Mouse (Mus musculus): ENCODE data around the gene Phlda1.
A peak's percentile ranks its signal among the peaks of the same experiment; 100 is the strongest.

The Phlda1 gene

DNA sequence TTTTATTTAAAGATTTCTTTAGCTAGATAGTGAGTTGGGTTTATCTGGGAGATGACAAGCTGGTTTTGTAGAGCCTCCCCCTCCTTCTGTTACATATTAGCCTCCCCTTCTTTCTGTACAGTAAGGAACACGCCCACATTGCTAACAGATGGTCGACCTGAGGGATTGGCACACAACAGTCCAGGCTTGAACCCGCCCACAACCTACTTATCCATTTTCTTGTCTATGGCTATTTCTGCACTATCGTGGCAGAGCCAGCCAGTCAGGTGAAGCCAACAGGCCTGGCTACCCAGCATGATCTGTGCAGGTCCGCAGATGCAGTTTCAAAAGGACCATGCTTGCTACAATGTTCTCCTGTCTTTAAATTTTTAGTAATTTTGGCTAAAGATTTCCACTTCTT is 21.0 kb downstream of the Phlda1 start:
- no peak for DNase-seq (ENCODE audit: low read depth, low spot score)

DNA sequence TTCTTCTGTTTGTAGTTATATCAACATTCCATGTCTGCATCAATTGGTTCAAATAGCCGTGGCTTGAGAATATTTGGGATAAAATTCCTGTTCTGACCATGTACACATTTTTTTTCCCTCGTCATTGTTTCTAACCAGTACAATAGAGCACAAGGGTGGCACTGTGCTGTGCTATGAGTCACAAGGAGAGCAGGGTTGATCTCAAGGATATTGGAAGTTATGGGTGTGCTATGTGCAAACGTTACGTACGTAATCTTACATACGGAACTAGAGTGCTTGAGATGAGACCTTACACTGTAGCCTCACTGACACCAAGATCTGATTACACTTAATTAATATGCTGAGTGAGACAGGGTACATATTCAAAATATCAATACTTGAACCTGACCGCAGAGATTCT is 21.5 kb downstream of the Phlda1 start:
- no peak for DNase-seq (ENCODE audit: low read depth, low spot score)

DNA sequence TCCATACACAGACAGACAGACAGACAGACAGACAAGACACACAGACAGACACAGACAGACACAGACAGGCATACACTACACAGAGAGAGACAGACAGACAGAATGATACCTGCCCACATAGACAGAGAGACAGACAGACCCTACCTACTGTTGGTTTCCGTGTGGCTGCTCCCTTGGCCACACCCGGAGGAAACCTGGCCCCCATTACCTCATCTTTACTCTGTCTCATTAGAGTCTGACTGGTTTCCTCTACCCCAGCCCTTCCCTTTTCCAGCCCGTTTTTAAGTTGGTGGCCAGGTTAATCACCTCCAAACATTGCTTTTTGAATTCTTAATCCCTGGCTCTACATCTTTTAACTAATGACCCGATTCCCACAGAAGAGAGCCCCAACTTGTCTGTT is 22.2 kb downstream of the Phlda1 start:
- no peak for DNase-seq (ENCODE audit: low read depth, low spot score)

DNA sequence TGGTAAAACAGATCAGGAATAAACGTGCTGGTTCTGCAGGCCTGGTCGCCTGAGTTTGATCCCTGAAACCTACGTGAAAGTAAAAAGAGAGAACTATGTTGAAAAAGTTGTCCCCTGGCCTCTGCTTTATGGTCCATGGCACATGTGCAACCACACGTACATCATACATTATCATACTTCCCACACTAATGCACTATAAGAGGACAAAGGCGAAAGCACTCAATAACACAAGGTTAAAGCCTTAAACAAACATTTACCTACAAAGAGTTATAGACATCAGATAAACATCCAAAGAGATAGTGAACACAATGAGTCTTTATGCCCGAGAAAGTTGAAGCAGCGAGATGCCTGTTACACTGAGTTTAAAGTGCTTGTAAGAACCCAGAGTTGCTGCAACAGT is 24.3 kb downstream of the Phlda1 start:
- no peak for DNase-seq (ENCODE audit: low read depth, low spot score)

DNA sequence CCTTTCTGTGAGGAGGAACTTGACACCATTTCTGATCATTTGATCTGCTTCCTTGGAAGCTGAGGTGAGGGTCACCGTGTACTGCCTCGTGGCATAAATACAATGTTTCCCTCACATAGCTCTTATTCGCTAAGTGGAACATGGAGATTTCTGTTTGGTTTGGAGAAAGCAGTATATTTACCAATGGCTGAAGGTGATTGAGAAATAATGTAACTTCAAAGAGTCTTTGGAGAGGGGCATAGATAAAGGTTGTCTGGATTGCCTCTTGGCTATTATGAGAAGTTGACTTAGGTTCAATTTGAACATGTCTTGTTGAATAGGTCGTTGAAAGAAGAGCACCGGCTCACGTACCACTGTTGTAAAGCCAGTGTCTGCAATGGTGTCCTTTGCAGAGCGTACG is 28.6 kb downstream of the Phlda1 start:
- DNase-seq (ENCODE audit: low read depth, low spot score): no peak

DNA sequence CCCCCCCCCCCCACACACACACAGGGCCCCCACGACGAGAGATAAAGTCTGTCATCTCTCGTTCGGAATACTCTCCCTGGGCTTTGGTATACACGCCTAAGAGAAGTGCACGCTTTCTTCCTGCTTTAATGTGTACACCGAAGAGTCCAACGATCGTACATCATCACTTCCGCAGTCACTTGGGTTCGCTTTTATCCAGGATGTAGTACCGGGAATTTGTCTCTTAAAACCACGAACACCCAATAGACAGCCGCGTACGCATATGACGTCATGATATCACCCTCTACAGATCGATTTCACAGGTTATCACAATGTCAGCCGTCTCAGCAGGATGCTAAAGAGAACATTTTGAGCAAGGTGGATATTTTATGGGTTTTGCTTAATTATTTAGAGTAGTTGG is 31.3 kb downstream of the Phlda1 start:
- DNase-seq (ENCODE audit: low read depth, low spot score): no peak

DNA sequence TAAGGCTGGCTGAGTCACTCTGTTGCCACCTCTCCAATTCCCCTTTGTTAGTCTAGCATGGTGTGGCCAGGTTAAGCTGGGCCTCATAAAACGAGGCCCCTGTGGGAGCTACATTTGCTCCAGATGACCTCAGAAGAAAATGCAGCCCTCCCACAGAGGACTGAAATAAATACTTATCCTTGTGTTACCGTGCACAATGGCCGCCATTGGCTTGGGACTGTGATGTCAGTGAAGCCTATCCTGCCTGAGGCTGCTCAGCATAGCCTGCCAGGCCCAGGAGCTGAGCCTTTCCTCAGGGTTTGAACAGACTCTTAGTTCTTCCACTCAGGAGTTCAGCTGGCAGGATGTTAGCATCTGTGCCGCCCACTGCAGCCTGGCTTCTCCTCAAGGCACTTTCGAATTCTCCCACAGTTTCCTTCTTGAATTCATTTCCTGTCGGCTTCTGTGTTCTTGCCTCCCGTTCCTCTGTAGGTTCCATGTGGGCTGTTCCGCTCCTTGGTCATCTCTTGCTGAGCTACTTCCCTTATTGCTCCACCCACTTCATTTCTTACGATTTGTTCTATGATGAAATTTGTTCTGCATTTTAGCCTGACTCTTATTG is 33.7 kb downstream of the Phlda1 start:
- DNase-seq (ENCODE audit: low read depth, low spot score): peak; percentile 69

DNA sequence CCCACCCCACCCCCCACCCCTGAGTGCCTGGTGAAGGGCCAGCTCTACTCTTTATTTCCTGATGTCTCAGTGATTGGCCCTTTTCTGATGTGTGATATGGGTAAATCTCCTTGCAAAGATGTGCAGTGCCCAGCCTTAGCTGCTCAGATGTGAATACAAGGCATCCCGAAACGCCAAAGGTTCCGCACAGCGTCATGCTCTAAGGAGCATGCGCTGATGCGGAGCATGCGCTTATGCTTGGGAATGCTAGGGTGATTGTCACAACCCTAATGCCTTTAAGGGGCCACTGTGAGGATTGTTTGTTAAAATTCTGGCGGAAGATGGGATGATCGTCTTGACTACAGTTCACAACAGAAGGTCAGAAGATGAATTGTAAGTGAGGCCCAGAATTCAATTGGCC is 34.6 kb downstream of the Phlda1 start:
- DNase-seq (ENCODE audit: low read depth, low spot score): no peak

DNA sequence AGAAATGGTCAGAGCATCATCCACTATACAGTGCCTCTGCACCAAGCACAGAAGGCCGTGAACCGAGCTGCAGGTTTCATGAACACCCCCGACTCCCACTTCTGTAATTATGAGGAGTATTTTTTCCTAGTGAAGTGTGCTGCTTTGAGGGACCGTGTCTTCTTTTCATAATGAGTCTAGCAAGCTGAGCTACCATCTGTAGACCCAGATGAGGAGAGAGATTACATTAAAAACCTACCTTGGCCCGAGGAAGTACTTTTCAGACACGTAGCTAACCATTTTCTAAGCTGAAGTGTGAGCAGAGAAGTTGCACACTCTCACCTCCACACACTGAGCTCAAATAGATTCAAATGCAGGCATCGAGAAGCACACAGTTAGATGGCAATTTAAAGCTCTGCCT is 37.0 kb downstream of the Phlda1 start:
- no peak for DNase-seq (ENCODE audit: low read depth, low spot score)

DNA sequence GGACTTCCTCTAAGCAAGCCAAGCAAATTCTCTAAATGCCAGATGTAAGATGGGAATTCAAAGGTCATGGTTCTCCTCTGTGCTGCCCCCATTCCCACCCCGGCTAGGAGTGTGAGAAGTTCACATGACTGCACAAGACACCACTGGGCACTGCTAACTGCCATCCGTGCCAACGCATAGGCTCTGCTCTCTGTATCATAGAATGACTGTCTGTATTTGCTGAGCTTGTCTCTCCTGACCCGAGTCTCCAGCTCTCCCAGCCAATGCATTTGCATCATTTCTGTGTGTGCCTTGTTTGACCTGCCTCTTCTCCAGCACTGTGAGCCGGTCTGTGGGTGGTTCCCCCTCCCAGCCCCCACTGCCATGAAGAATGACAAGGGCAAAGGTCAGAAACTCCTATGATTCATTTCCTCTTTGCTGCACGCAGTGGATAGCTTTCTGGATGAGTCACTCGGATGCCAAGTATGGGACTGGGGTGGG is 37.7 kb downstream of the Phlda1 start:
- peak; percentile 54 for DNase-seq (ENCODE audit: low read depth, low spot score)

DNA sequence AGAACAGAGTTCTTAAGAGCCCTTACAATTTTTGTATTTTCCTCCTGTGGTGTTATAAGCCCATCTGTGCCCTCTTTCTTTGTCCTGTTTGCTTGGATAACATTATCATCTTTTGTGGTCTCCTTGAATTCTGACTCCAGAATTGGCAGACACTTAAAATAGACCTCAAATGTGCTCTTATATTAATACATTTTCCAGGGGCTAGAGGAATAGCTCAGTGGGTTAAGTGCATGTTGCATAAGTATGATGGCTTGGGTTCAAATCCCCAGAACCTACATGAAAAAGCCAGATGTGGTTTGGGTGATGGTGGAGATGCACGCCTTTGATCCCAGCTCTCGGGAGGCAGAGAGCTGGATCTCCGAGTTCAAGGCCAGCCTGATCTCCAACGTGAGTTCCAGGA is 38.2 kb downstream of the Phlda1 start:
- no peak for DNase-seq (ENCODE audit: low read depth, low spot score)

DNA sequence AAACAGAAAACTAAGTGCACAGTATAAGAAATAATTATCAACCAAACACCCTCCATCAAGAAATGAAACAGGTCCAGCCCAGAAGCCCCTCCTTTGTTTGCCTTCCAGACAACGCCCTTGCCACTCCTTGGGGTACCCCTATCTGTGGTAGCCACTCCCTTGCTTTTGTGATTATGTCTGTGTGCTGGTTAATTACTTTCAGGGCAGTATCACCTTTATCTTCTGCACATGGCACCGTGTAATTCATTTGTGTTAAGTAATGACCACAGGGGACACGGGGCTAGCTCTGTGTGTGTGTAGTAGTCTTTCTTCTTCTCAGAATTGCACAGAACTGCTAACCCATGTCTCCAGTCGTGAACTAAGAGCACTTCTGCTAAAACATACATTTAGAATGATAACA is 39.6 kb downstream of the Phlda1 start:
- DNase-seq (ENCODE audit: low read depth, low spot score): no peak

DNA sequence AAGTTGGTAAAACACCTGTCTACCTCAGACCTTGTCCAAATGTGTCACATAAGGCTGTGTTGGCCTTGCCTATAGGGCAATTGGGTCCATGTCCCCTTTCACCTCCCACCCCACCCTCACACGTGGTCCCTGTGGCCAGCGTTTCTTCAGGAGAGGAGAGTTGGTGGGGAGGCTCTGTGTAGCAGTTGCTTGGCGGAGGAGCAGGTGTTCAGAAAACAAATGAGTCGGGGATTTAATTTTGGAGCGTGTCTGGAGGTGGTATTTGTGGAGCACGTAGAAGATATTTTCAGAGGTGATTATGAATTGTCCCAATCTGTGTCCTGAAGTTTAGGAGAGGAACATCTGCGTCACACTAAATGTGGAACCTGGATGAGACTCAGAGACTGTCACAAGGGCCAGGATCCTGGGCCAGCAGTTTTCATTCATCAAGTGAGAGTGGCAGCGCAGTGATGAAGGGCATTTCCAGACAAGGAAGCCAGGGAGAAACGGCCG is 41.8 kb downstream of the Phlda1 start:
- DNase-seq (ENCODE audit: low read depth, low spot score): no peak

DNA sequence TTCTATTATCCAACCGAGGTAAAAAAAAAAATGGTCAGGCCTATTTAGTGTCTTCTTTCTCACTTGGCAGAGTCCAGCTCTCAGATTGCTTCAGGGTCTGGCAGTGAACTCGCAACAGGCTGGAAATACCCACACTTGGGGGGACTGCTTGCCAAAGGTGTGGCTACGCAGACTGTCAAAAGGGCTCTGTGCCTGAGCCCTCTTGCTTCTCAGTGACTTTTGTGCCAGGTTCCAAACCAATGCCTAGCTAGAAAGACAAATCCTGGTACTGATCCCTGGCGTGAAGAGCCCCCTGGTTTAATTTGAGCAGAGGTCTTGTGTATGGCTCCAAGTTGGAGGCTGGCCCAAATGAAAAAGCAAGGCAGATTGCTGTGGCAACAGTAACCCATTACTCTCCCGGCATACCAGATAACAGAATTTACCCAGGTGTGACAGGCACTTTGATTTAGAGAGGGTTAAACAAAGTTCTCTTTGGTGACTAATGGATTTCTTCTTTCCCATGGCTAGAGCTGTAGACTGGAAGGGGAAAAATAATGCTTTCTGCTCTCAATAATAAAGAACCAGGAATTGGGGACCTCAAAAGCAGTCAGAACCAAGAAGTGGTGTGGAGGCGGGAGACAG is 44.1 kb downstream of the Phlda1 start:
- DNase-seq (ENCODE audit: low read depth, low spot score): no peak

DNA sequence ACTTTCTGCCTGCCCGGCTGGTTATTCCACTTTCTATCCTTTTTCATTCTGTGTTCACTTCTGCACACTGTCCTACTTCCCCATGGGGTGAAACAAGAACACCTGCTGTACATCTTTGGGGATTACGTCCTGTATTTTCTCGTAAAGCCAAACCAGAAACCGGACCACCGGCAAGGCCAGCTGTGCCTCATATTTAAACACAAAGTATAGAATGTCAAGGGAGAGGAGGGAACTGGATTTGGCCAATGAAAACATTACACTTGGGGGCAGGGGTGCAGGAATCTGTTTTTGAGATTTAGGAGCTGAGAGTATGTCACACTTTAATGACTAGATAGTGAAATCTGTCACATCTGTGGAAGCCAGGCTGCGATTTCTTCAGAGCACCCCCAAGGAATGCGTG is 47.6 kb downstream of the Phlda1 start:
- peak; percentile 48 for DNase-seq (ENCODE audit: low read depth, low spot score)

DNA sequence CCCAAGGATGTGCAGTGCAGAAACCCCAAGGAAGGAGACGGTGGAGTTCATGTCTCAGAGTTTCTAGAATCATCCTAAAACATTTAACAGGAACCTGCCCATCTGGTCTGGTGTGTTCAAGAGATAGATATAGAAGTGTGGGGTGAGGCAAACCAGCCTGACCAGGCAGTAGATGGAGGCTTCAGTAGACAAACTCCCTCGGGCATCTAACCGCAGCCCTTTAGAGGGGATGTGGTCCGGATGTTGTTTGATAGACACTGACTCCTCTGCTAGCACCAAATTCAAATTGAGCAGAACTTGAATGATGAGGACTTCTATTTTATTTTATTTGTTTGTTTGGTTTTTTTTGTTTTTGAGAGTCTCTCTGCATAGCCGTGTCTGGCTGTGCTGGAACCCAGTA is 48.6 kb downstream of the Phlda1 start:
- no peak for DNase-seq (ENCODE audit: low read depth, low spot score)

DNA sequence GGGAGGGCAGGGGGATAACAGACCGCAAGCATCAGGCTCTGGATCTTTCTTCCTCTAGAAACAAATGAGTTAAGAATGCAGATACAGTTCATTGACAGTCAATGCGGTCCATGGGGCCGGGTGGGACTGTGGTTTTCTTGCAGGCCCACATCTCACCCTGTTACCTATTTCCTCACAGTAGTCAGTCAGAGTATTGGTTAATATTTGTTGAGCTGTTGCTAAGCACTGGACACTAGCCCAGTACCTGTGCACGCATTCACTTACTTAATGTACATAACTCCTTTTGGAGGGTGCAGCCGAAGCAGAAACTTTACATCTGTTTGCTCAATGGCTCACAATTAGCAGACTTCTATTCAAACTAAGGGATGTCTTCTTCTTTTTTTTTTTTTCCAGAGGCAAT is 52.1 kb downstream of the Phlda1 start:
- DNase-seq (ENCODE audit: low read depth, low spot score): no peak

Data from mesoderm, embryonic 11.5 days (tissue).